Mouse (Mus musculus) midbrain, postnatal 0 days (tissue): Measurements from ENCODE around the gene Ecsit. TPM values are rescaled to one million over a fixed set of nuclear protein-coding genes. Genes with fewer than 3 reads are reported as not detected.

ENCODE experiments used
- ATAC-seq: fragments of 200-750 bp; cut with Nextera tagmentation; 2 replicates; pipeline ENCODE4 v1.8.0; 2017; ENCODE audit warnings: moderate number of reproducible peaks, mild to moderate bottlenecking, moderate TSS enrichment, moderate library complexity; ENCODE audit not compliant: low FRiP score
- DNase-seq: peaks from one replicate; pipeline ENCODE4 v3.0.0-alpha.2; 2015; ENCODE audit warnings: low spot score
- H3K27ac ChIP-seq: fragments of 300-500 bp; sonication (generic); 2 replicates; pipeline ENCODE4 v1.5.1; 2014; ENCODE audit warnings: low read depth, mild to moderate bottlenecking, low read length, mixed read lengths
- H3K27me3 ChIP-seq: fragments of 300-500 bp; sonication (generic); 2 replicates; pipeline ENCODE4 v1.6.1; 2014; ENCODE audit warnings: low read length, control low read depth, mixed read lengths; ENCODE audit not compliant: insufficient read depth
- H3K36me3 ChIP-seq: fragments of 300-500 bp; sonication (generic); 2 replicates; pipeline ENCODE4 v1.6.1; 2014; ENCODE audit warnings: low read length, control low read depth, mixed read lengths; ENCODE audit not compliant: insufficient read depth
- H3K4me1 ChIP-seq: fragments of 300-500 bp; sonication (generic); 2 replicates; pipeline ENCODE4 v1.6.1; 2014; ENCODE audit warnings: mild to moderate bottlenecking, control low read depth, antibody characterized with exemption, low read length, mixed read lengths; ENCODE audit not compliant: insufficient read depth
- H3K4me2 ChIP-seq: fragments of 300-500 bp; sonication (generic); 2 replicates; pipeline ENCODE4 v1.6.1; 2014; ENCODE audit warnings: low read depth, mild to moderate bottlenecking, low read length, mixed read lengths; ENCODE audit not compliant: poor library complexity, severe bottlenecking
- H3K4me3 ChIP-seq: fragments of 300-500 bp; sonication (generic); 2 replicates; pipeline ENCODE4 v1.5.1; 2014; ENCODE audit warnings: low read depth, mild to moderate bottlenecking, low read length, moderate library complexity
- H3K9ac ChIP-seq: fragments of 300-500 bp; sonication (generic); replicated peaks from 2 replicates; pipeline ENCODE4 v1.6.1; 2014; ENCODE audit warnings: mild to moderate bottlenecking, low read length, moderate library complexity, mixed read lengths; ENCODE audit not compliant: poor library complexity, severe bottlenecking
- H3K9me3 ChIP-seq: fragments of 300-500 bp; sonication (generic); 2 replicates; pipeline ENCODE4 v1.6.1; 2016; ENCODE audit warnings: low read length, control low read depth
- CTCF ChIP-seq: IDR thresholded peaks from 2 replicates; pipeline ENCODE4 v1.5.1; 2016; ENCODE audit warnings: antibody characterized with exemption, mild to moderate bottlenecking
- WGBS: fragments of 180-500 bp; shearing (Covaris S2); extraction: QIAGEN DNeasy Blood & Tissue Kit; methylation state at CpG from one replicate; pipeline ENCODE4 v1.1.7; 2014; 5-methylcytosine and 5-hydroxymethylcytosine counted together
- microRNA-seq: library from miRNA; unstranded; fragments of <30 nt; microRNA quantifications from one replicate; pipeline ENCODE4, GENCODE M21; 2016; ENCODE audit warnings: borderline number of aligned reads
- polyA plus RNA-seq: library from polyadenylated mRNA; unstranded; fragments of >200 nt; fragmentation: Nextera tagmentation; extraction: Ambion mirVana; gene quantifications from 2 replicates; pipeline ENCODE4 v1.2.1, GENCODE M21; 2015
- total RNA-seq: library from RNA; depleted of rRNA; stranded (reverse); fragments of >200 nt; gene quantifications from 2 replicates; pipeline ENCODE4 v1.2.3, GENCODE M21; 2014; rRNA removed

Ecsit gene
- total and polyA plus RNA-seq, 2 experiments from 2014 or later: 55.0 to 56.3 TPM

DNA sequence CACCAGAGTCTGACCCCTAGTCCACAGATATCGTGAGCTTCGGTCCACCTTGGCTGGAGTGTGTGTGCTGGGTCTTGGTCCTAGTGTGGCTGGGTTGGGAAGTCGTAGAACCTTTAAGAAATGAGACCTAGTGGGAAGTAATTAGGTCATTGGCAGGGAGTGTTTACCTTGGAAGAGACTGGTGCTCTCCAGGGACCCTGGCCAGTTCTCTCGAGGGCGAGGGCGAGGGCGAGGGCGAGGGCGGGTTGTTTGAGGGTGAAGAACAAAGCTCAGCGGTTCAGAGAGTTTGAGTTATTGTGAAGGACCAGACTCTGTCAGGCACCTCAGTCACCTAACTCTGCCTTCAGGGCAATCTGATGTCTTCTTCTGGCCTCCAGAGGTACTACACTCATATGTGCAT, 47.4 kb downstream of the Ecsit start:
- WGBS: 83% methylated on average over 10 of the region's 10 CpGs
- no peak for DNase-seq
- no peak overlapping the region for H3K4me3 ChIP-seq
- no peaks in the 10 kb centered on the region for H3K9me3 ChIP-seq
- H3K4me2 ChIP-seq: no peak overlapping the region
- TF ChIP-seq CTCF: no peak
- no peaks in the 10 kb centered on the region for H3K27me3 ChIP-seq
- H3K36me3 ChIP-seq: peaks cover 19% of the 10 kb centered on the region
- no peak overlapping the region for H3K27ac ChIP-seq
- no peak overlapping the region for H3K9ac ChIP-seq
- H3K4me1 ChIP-seq: no peaks in the 10 kb centered on the region
- ATAC-seq: no peak

DNA sequence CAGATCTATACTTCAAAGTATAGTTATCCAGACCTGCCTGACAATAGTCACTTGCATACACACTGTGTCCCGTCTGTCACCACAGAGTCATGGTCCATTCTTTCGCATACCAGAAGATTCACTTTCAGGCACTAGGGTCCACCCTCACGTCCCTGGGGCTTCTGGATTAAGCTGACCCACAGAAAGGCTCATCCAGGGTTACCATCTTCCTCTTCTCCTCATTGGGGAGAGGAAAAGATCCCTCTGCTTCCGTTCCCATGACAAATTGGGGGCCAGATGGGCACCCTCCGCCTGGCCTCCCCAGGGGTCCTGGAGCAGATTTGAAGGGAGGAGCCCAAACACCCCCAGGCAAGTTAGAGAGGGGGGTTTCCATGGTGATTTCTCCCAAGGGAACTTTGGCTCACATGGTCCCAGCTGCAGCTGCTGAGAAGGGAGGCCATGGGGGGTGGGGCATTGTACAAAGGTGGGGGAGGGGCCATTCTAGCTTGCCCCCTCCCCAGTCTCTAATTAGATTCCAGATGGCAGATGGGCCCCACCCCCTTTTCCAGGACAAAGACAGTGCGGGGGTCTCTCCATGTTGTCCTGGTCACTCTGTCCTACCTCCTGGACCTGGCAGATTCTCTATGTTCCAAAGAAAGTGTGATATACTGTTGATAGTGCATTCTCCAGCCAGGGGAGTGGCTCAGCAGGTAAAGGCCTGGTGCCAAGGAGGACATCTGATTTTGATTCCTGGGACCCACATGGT, 49.8 kb downstream of the Ecsit start:
- no peak for TF ChIP-seq CTCF
- Histone ChIP-seq H3K27ac (no peak overlapping the region), H3K4me2 (no peak overlapping the region), H3K9me3 (no peaks in the 10 kb centered on the region), H3K9ac (no peak overlapping the region), H3K4me3 (no peak overlapping the region), H3K27me3 (no peaks in the 10 kb centered on the region), H3K36me3 (peaks cover 31% of the 10 kb centered on the region), H3K4me1 (no peaks in the 10 kb centered on the region)
- DNase-seq (peak; percentile 56), ATAC-seq (no peak)
- 18% methylated on average over 6 of the region's 6 CpGs for WGBS

DNA sequence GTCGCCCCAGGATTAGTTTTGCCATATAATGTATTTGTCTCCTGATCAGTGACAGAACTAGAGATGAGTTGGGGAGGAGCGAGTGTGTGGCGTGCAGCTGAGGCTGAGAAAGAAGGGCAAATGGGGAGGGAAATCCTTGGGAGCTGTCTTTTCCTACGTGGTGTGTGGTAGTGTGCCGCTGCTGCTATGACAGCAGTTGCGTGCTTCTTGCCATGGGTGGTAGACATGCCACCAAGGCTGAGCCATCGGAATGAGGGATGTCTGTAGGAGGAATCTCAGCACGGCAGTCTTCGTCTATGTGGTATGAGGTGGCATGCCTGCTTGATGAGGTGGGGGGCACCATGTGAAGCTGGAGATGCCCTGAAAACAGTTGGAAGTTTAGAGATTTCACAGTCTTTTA, 54.9 kb downstream of the Ecsit start:
- no peak overlapping the region for H3K9ac ChIP-seq
- no peaks in the 10 kb centered on the region for H3K27me3 ChIP-seq
- TF ChIP-seq CTCF: no peak
- no peaks in the 10 kb centered on the region for H3K9me3 ChIP-seq
- no peak overlapping the region for H3K27ac ChIP-seq
- ATAC-seq (no peak), DNase-seq (no peak)
- H3K36me3 ChIP-seq: peaks cover 49% of the 10 kb centered on the region
- H3K4me3 ChIP-seq: no peak overlapping the region
- H3K4me1 ChIP-seq: no peaks in the 10 kb centered on the region
- no peak overlapping the region for H3K4me2 ChIP-seq
- 94% methylated on average over 9 of the region's 9 CpGs for WGBS

DNA sequence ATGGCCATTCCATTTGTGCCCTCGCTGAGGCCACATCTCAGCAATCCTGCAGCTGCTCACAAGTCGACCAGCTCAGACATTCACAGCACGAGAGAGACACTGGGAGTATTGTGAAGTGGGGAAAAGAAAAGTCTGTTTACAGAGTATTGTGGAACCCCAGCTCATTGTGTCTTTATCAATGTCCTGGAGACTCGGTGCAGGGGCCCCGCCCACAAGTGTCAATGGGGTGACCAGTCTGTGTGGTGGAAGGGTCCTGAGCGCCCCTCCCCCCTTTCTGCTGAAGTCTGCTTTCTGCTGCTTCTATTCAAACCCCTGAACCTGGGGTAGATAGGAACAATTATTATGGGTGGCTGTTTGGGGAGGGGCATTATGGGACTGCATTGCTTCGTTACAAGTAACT, 56.8 kb downstream of the Ecsit start:
- TF ChIP-seq CTCF: no peak
- Histone ChIP-seq H3K4me2 (no peak overlapping the region), H3K36me3 (peaks cover 51% of the 10 kb centered on the region), H3K27ac (no peak overlapping the region), H3K4me3 (no peak overlapping the region), H3K9ac (no peak overlapping the region), H3K9me3 (no peaks in the 10 kb centered on the region), H3K4me1 (no peaks in the 10 kb centered on the region), H3K27me3 (no peaks in the 10 kb centered on the region)
- ATAC-seq (no peak), DNase-seq (no peak)
- 30% methylated on average over 7 of the region's 7 CpGs for WGBS

- Histone ChIP-seq H3K36me3 (peaks cover 38% of the 10 kb centered on the region), H3K9me3 (no peaks in the 10 kb centered on the region), H3K4me1 (no peaks in the 10 kb centered on the region), H3K27ac (no peak overlapping the region), H3K4me3 (no peak overlapping the region), H3K4me2 (no peak overlapping the region), H3K27me3 (no peaks in the 10 kb centered on the region), H3K9ac (no peak overlapping the region)
- DNase-seq (no peak), ATAC-seq (no peak)
- WGBS: 39% methylated on average over 8 of the region's 8 CpGs
- TF ChIP-seq CTCF: no peak
These were observed 60.6 kb downstream of the Ecsit start for GRCm38 (mm10) chr9:22024592-22024991.

Small RNA genes within 50 kb of the gene (microRNA-seq; reads per million reads assigned to microRNA genes)
- gene Mir7084: not detected

Other genes with a start within 250 kb of the Ecsit start
- not detected in 2 replicates for gene Angptl8, start 249.9 kb downstream of the Ecsit start, total RNA-seq
- 0.20 and 0.48 TPM in 2 replicates for gene Angptl8, start 249.9 kb downstream of the Ecsit start, polyA plus RNA-seq
- 18.0 and 18.8 TPM in 2 replicates for gene Dock6, start 232.8 kb downstream of the Ecsit start, total RNA-seq
- gene Dock6, start 232.8 kb downstream of the Ecsit start, polyA plus RNA-seq: 10.3 and 11.3 TPM in 2 replicates
- 15.9 and 26.0 TPM in 2 replicates for gene Rab3d, start 167.2 kb downstream of the Ecsit start, total RNA-seq
- 17.4 and 18.1 TPM in 2 replicates for gene Rab3d, start 167.2 kb downstream of the Ecsit start, polyA plus RNA-seq
- gene Ccdc159, start 158.0 kb downstream of the Ecsit start, total RNA-seq: 6.6 and 12.2 TPM in 2 replicates
- gene Ccdc159, start 158.0 kb downstream of the Ecsit start, polyA plus RNA-seq: 4.7 and 5.2 TPM in 2 replicates
- gene Tmem205, start 157.9 kb downstream of the Ecsit start, total RNA-seq: 32.1 and 50.9 TPM in 2 replicates
- 44.2 and 50.1 TPM in 2 replicates for gene Tmem205, start 157.9 kb downstream of the Ecsit start, polyA plus RNA-seq
- 129 and 165 TPM in 2 replicates for gene Plppr2, start 148.4 kb downstream of the Ecsit start, total RNA-seq
- gene Plppr2, start 148.4 kb downstream of the Ecsit start, polyA plus RNA-seq: 129 and 136 TPM in 2 replicates
- 33.7 and 38.6 TPM in 2 replicates for gene Swsap1, start 129.7 kb downstream of the Ecsit start, total RNA-seq
- gene Swsap1, start 129.7 kb downstream of the Ecsit start, polyA plus RNA-seq: 7.1 and 8.0 TPM in 2 replicates
- 2.7 TPM in 1 of 2 replicates, not detected in the other for gene Epor, start 121.9 kb downstream of the Ecsit start, total RNA-seq
- 1.7 and 1.9 TPM in 2 replicates for gene Epor, start 121.9 kb downstream of the Ecsit start, polyA plus RNA-seq
- gene Rgl3, start 96.0 kb downstream of the Ecsit start, total RNA-seq: 0.76 and 2.8 TPM in 2 replicates
- gene Rgl3, start 96.0 kb downstream of the Ecsit start, polyA plus RNA-seq: 0.85 and 1.1 TPM in 2 replicates
- 4.3 and 5.8 TPM in 2 replicates for gene Ccdc151, start 82.8 kb downstream of the Ecsit start, total RNA-seq
- 5.0 and 5.1 TPM in 2 replicates for gene Ccdc151, start 82.8 kb downstream of the Ecsit start, polyA plus RNA-seq
- 71.9 and 85.8 TPM in 2 replicates for gene Prkcsh, start 82.6 kb downstream of the Ecsit start, total RNA-seq
- gene Prkcsh, start 82.6 kb downstream of the Ecsit start, polyA plus RNA-seq: 62.8 and 64.9 TPM in 2 replicates
- gene Elavl3, start 33.4 kb downstream of the Ecsit start, total RNA-seq: 215 and 239 TPM in 2 replicates
- gene Elavl3, start 33.4 kb downstream of the Ecsit start, polyA plus RNA-seq: 75.2 and 78.7 TPM in 2 replicates
- 4.1 TPM in 1 of 2 replicates, not detected in the other for gene Gm49318, start 14.2 kb downstream of the Ecsit start, total RNA-seq
- 0.25 and 0.36 TPM in 2 replicates for gene Gm49318, start 14.2 kb downstream of the Ecsit start, polyA plus RNA-seq
- 30.0 and 33.1 TPM in 2 replicates for gene Zfp653, start 14.1 kb downstream of the Ecsit start, total RNA-seq
- gene Zfp653, start 14.1 kb downstream of the Ecsit start, polyA plus RNA-seq: 14.2 and 15.1 TPM in 2 replicates
- 1.2 and 1.3 TPM in 2 replicates for gene Cnn1, start 13.8 kb upstream of the Ecsit start, total RNA-seq
- 0.77 and 0.92 TPM in 2 replicates for gene Cnn1, start 13.8 kb upstream of the Ecsit start, polyA plus RNA-seq
- 129 and 132 TPM in 2 replicates for gene Elof1, start 31.7 kb upstream of the Ecsit start, total RNA-seq
- gene Elof1, start 31.7 kb upstream of the Ecsit start, polyA plus RNA-seq: 161 and 178 TPM in 2 replicates
- 1.0 and 2.9 TPM in 2 replicates for gene Acp5, start 50.3 kb upstream of the Ecsit start, total RNA-seq
- gene Acp5, start 50.3 kb upstream of the Ecsit start, polyA plus RNA-seq: 0.47 and 0.79 TPM in 2 replicates
- 27.0 and 40.8 TPM in 2 replicates for gene Pigyl, start 71.4 kb upstream of the Ecsit start, total RNA-seq
- gene Pigyl, start 71.4 kb upstream of the Ecsit start, polyA plus RNA-seq: 120 and 122 TPM in 2 replicates
- gene Zfp872, start 102.7 kb upstream of the Ecsit start, total RNA-seq: 0.22 and 2.0 TPM in 2 replicates
- gene Zfp872, start 102.7 kb upstream of the Ecsit start, polyA plus RNA-seq: 0.29 and 0.31 TPM in 2 replicates
- gene Zfp809, start 140.3 kb upstream of the Ecsit start, total RNA-seq: 8.2 and 10.2 TPM in 2 replicates
- gene Zfp809, start 140.3 kb upstream of the Ecsit start, polyA plus RNA-seq: 5.8 and 6.3 TPM in 2 replicates
- gene Zfp599, start 174.5 kb upstream of the Ecsit start, total RNA-seq: 4.7 and 5.1 TPM in 2 replicates
- gene Zfp599, start 174.5 kb upstream of the Ecsit start, polyA plus RNA-seq: 7.2 and 7.8 TPM in 2 replicates
- 31.1 and 37.8 TPM in 2 replicates for gene Zfp810, start 222.2 kb upstream of the Ecsit start, total RNA-seq
- 24.9 and 27.5 TPM in 2 replicates for gene Zfp810, start 222.2 kb upstream of the Ecsit start, polyA plus RNA-seq